Mouse (Mus musculus) intestine, postnatal 0 days (tissue): ENCODE data around the gene Dtnb. TPM values are rescaled to one million over a fixed set of nuclear protein-coding genes. Genes with fewer than 3 reads are reported as not detected.

Experiments used
- ATAC-seq: fragments of 200-750 bp; cut with Nextera tagmentation; 2 replicates; pipeline ENCODE4 v1.8.0; 2017; ENCODE audit warnings: mild to moderate bottlenecking, moderate TSS enrichment, moderate library complexity
- H3K27ac ChIP-seq: fragments of 300-500 bp; sonication (generic); 2 replicates; pipeline ENCODE4 v1.5.1; 2014; ENCODE audit warnings: mild to moderate bottlenecking, low read depth, low read length, moderate library complexity
- H3K27me3 ChIP-seq: fragments of 300-500 bp; sonication (generic); replicated peaks from 2 replicates; pipeline ENCODE4 v1.6.1; 2014; ENCODE audit warnings: low read length, mixed read lengths; ENCODE audit not compliant: control insufficient read depth, insufficient read depth
- H3K36me3 ChIP-seq: fragments of 300-500 bp; sonication (generic); 2 replicates; pipeline ENCODE4 v1.6.1; 2014; ENCODE audit warnings: mild to moderate bottlenecking, moderate library complexity; ENCODE audit not compliant: control insufficient read depth, insufficient read depth
- H3K4me1 ChIP-seq: fragments of 300-500 bp; sonication (generic); replicated peaks from 2 replicates; pipeline ENCODE4 v1.6.1; 2014; ENCODE audit warnings: antibody characterized with exemption, low read length, mixed read lengths; ENCODE audit not compliant: control insufficient read depth, insufficient read depth
- H3K4me2 ChIP-seq: fragments of 300-500 bp; sonication (generic); replicated peaks from 2 replicates; pipeline ENCODE4 v1.6.1; 2014; ENCODE audit warnings: low read depth, mild to moderate bottlenecking, moderate library complexity
- H3K4me3 ChIP-seq: fragments of 300-500 bp; sonication (generic); 2 replicates; pipeline ENCODE4 v1.5.1; 2014; ENCODE audit warnings: low read depth, low read length
- H3K9ac ChIP-seq: fragments of 300-500 bp; sonication (generic); 2 replicates; pipeline ENCODE4 v1.6.1; 2014; ENCODE audit warnings: mild to moderate bottlenecking, low read depth, low read length
- H3K9me3 ChIP-seq: fragments of 300-500 bp; sonication (generic); 2 replicates; pipeline ENCODE4 v1.6.1; 2016; ENCODE audit warnings: mixed run types; ENCODE audit not compliant: control insufficient read depth
- CTCF ChIP-seq: sonication (generic); IDR thresholded peaks from 2 replicates; pipeline ENCODE4 v1.5.1; 2016; ENCODE audit warnings: low read depth, mild to moderate bottlenecking, control low read depth, antibody characterized with exemption, moderate library complexity
- WGBS: fragments of 180-500 bp; shearing (Covaris S2); extraction: QIAGEN DNeasy Blood & Tissue Kit; methylation state at CpG from one replicate; pipeline ENCODE4 v1.1.7; 2014; 5-methylcytosine and 5-hydroxymethylcytosine counted together
- polyA plus RNA-seq: library from polyadenylated mRNA; unstranded; fragments of >200 nt; fragmentation: Nextera tagmentation; extraction: Ambion mirVana; gene quantifications from 2 replicates; pipeline ENCODE4 v1.2.1, GENCODE M21; 2015

Dtnb gene
- polyA plus RNA-seq, 1 experiment from 2014 or later = 9.8 TPM

DNA sequence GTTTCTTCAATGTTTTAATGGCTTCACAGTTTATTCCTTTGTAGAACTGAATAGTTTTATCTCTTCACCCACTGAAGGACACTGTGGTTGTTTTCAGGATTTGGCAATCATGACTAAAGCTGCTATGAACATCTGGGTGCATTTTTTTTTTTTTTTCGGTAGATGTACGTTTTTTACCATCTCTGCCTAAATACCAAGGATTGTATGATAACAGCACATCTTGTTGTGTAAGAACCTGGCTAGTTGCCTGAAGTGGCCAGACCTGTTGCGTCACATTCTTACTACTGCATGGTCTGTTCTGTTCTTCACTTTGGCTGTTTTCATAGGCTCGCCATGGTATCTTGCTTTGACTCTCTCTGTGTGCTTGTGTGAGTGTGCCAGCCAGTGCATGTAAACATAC, 10.4 kb downstream of the Dtnb start:
- Histone ChIP-seq H3K9ac (no peak overlapping the region), H3K4me3 (no peak overlapping the region), H3K27me3 (no peaks in the 10 kb centered on the region), H3K4me2 (no peak overlapping the region), H3K36me3 (no peaks in the 10 kb centered on the region), H3K27ac (no peak overlapping the region), H3K4me1 (no peaks in the 10 kb centered on the region), H3K9me3 (no peaks in the 10 kb centered on the region)
- TF ChIP-seq CTCF = no peak
- 64% methylated on average over 4 of the region's 4 CpGs for WGBS
- ATAC-seq = no peak

GRCm38 (mm10) chr12:3585525-3585924, 13.3 kb downstream of the Dtnb start:
- WGBS = 67% methylated on average over 4 of the region's 4 CpGs

GRCm38 (mm10) chr12:3587010-3587409, 14.8 kb downstream of the Dtnb start:
- Histone ChIP-seq H3K4me3 (no peak overlapping the region), H3K27ac (no peak overlapping the region), H3K36me3 (no peaks in the 10 kb centered on the region), H3K9me3 (no peaks in the 10 kb centered on the region), H3K27me3 (no peaks in the 10 kb centered on the region), H3K4me2 (no peak overlapping the region), H3K9ac (no peak overlapping the region), H3K4me1 (no peaks in the 10 kb centered on the region)
- TF ChIP-seq CTCF = no peak
- WGBS = 76% methylated on average over 1 of the region's 1 CpGs
- no peak for ATAC-seq

More at GRCm38 (mm10) chr12:3585525-3585924, 13.3 kb downstream of the Dtnb start:
- no peaks in the 10 kb centered on the region for H3K36me3 ChIP-seq
- H3K4me2 ChIP-seq = no peak overlapping the region
- H3K4me1 ChIP-seq = no peaks in the 10 kb centered on the region
- no peaks in the 10 kb centered on the region for H3K27me3 ChIP-seq
- H3K9ac ChIP-seq = no peak overlapping the region
- ATAC-seq = no peak
- TF ChIP-seq CTCF = no peak
- H3K9me3 ChIP-seq = no peaks in the 10 kb centered on the region
- H3K27ac ChIP-seq = no peak overlapping the region
- no peak overlapping the region for H3K4me3 ChIP-seq

DNA sequence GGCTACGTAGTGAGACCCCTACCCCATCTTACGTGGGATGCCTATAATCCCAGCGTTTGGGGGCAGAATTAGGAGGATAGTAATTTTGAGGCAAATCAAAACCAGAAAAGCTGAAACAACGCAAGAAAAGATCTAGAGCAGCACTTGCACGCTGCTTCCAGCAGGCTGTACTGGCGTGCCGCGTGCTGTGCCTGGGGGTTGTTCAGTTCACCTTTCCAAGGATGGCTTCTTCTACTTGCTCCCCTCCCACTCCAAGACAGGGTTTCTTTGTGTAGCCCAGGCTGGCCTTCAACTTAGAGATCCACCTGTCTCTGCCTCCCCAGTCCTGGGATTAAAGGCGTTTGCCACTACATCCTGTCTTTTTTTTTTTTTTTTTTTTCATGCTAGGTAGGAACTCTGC, 17.9 kb downstream of the Dtnb start:
- no peaks in the 10 kb centered on the region for H3K36me3 ChIP-seq
- H3K4me2 ChIP-seq = no peak overlapping the region
- no peak for ATAC-seq
- no peak overlapping the region for H3K4me3 ChIP-seq
- no peaks in the 10 kb centered on the region for H3K27me3 ChIP-seq
- no peak for TF ChIP-seq CTCF
- H3K9ac ChIP-seq = no peak overlapping the region
- H3K4me1 ChIP-seq = no peaks in the 10 kb centered on the region
- H3K9me3 ChIP-seq = no peaks in the 10 kb centered on the region
- H3K27ac ChIP-seq = no peak overlapping the region
- WGBS = 97% methylated on average over 9 of the region's 9 CpGs

DNA sequence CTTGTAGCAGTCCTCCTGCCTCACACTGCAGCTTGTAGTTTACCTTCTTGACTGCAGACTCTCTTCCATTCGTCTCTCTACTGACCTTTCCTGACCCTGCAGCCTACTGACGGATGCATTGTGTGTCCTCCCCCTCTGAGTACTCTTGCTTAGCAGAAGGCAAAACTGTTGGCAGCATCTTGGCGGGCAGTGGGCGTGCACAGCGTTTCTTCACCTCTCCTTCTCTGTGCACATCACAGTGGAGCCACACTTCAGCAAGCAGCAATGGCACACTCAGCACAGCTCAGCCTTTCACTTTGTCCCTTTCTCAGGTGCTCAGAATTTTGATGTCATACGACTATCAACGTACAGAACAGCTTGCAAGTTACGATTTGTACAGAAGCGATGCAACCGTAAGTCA, 19.4 kb downstream of the Dtnb start:
- no peak for TF ChIP-seq CTCF
- no peak overlapping the region for H3K27ac ChIP-seq
- no peak overlapping the region for H3K9ac ChIP-seq
- no peaks in the 10 kb centered on the region for H3K27me3 ChIP-seq
- no peak overlapping the region for H3K4me2 ChIP-seq
- no peaks in the 10 kb centered on the region for H3K9me3 ChIP-seq
- H3K4me1 ChIP-seq = no peaks in the 10 kb centered on the region
- no peak for ATAC-seq
- H3K4me3 ChIP-seq = no peak overlapping the region
- 84% methylated on average over 10 of the region's 10 CpGs for WGBS
- peaks cover under 1% of the 10 kb centered on the region; the same call in 1 of the 2 replicates for H3K36me3 ChIP-seq

DNA sequence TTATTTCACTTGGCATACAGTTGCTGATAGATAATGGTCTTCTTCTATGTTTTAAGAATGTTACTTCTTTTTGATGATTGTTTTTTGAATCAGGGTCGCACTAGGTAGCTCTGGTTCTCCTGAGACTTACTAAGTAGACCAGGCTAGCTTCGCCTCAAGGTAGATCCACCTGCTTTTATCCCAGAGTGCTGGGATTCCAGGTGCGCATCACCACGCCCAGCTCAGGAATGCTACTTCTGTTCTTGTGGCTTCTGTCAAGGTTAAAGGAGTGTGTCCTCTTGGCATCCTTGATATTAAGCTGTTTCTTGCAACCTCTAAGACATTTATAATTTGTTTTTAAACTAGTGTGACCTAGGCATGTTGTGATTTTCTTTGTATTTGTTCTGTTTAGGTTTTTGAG, 30.6 kb downstream of the Dtnb start:
- H3K27me3 ChIP-seq = no peaks in the 10 kb centered on the region
- H3K4me2 ChIP-seq = no peak overlapping the region
- no peak overlapping the region for H3K27ac ChIP-seq
- no peak for TF ChIP-seq CTCF
- H3K4me1 ChIP-seq = no peaks in the 10 kb centered on the region
- ATAC-seq = no peak
- no peaks in the 10 kb centered on the region for H3K9me3 ChIP-seq
- no peak overlapping the region for H3K9ac ChIP-seq
- 80% methylated on average over 4 of the region's 4 CpGs for WGBS
- no peak overlapping the region for H3K4me3 ChIP-seq
- peaks cover 6% of the 10 kb centered on the region; the same call in 1 of the 2 replicates for H3K36me3 ChIP-seq

GRCm38 (mm10) chr12:3606202-3606601, 34.0 kb downstream of the Dtnb start:
- H3K27ac ChIP-seq = no peak overlapping the region
- H3K36me3 ChIP-seq = no peaks in the 10 kb centered on the region
- no peak for TF ChIP-seq CTCF
- no peaks in the 10 kb centered on the region for H3K27me3 ChIP-seq
- no peak overlapping the region for H3K9ac ChIP-seq
- ATAC-seq = no peak
- no peaks in the 10 kb centered on the region for H3K4me1 ChIP-seq
- 84% methylated on average over 7 of the region's 7 CpGs for WGBS
- no peaks in the 10 kb centered on the region for H3K9me3 ChIP-seq
- H3K4me3 ChIP-seq = no peak overlapping the region
- no peak overlapping the region for H3K4me2 ChIP-seq
